Mouse (Mus musculus) forebrain, embryonic 10.5 days (tissue): Measurements from ENCODE around the gene Scnm1. TPM values are rescaled to one million over a fixed set of nuclear protein-coding genes. Genes with fewer than 3 reads are reported as not detected.
A peak's percentile ranks its signal among the peaks of the same experiment; 100 is the strongest.
"Not testable (repeated sequence)": the region's sequence is repeated elsewhere in the genome, so short reads cannot be mapped to it uniquely, and the experiment has no call there.

Experiments
- DNase-seq: peaks from one replicate; pipeline ENCODE4 v3.0.0-alpha.2; 2017; ENCODE audit warnings: low spot score; ENCODE audit errors: extremely low spot score
- H3K27ac ChIP-seq: fragments of 300-500 bp; sonication (generic); 2 replicates; pipeline ENCODE4 v1.5.1; 2016; ENCODE audit warnings: mild to moderate bottlenecking
- H3K27me3 ChIP-seq: fragments of 300-500 bp; sonication (generic); 2 replicates; pipeline ENCODE4 v1.6.1; 2016; ENCODE audit warnings: mild to moderate bottlenecking; ENCODE audit not compliant: poor library complexity, severe bottlenecking
- H3K36me3 ChIP-seq: fragments of 300-500 bp; sonication (generic); replicated peaks from 2 replicates; pipeline ENCODE4 v1.6.1; 2016; ENCODE audit warnings: mild to moderate bottlenecking, moderate library complexity
- H3K4me1 ChIP-seq: fragments of 300-500 bp; sonication (generic); 2 replicates; pipeline ENCODE4 v1.6.1; 2016
- H3K4me3 ChIP-seq: fragments of 300-500 bp; sonication (generic); 2 replicates; pipeline ENCODE4 v1.5.1; 2016; ENCODE audit warnings: mild to moderate bottlenecking, moderate library complexity
- H3K9me3 ChIP-seq: fragments of 300-500 bp; sonication (generic); 2 replicates; pipeline ENCODE4 v1.6.1; 2016; ENCODE audit warnings: mild to moderate bottlenecking, moderate library complexity
- WGBS: fragments of 180-500 bp; shearing (Covaris S2); methylation state at CpG from one replicate; pipeline ENCODE4 v1.1.7; 2016; 5-methylcytosine and 5-hydroxymethylcytosine counted together
- polyA plus RNA-seq: library from polyadenylated mRNA; unstranded; fragments of >200 nt; fragmentation: Nextera tagmentation; extraction: Ambion mirVana; gene quantifications from 2 replicates; pipeline ENCODE4 v1.2.1, GENCODE M21; 2016

The Scnm1 gene
- polyA plus RNA-seq, 1 experiment from 2014 or later, result 75.8 TPM

GRCm38 (mm10) chr3:95140795-95141194 is 7.0 kb upstream of the Scnm1 start:
- no peak for DNase-seq
- H3K27me3 ChIP-seq, result no peaks in the 10 kb centered on the region
- no peaks in the 10 kb centered on the region for H3K9me3 ChIP-seq
- no peak overlapping the region for H3K27ac ChIP-seq
- 89% methylated on average over 6 of the region's 6 CpGs for WGBS
- H3K4me1 ChIP-seq, result peaks cover 12% of the 10 kb centered on the region
- no peak overlapping the region for H3K4me3 ChIP-seq
- H3K36me3 ChIP-seq, result peaks cover 14% of the 10 kb centered on the region

GRCm38 (mm10) chr3:95140289-95140595 is 6.4 kb upstream of the Scnm1 start:
- DNase-seq, result no peak
- WGBS, result 69% methylated on average over 18 of the region's 18 CpGs
- no peaks in the 10 kb centered on the region for H3K9me3 ChIP-seq
- no peak overlapping the region for H3K27ac ChIP-seq
- peaks cover 18% of the 10 kb centered on the region for H3K4me1 ChIP-seq
- H3K4me3 ChIP-seq, result peak overlapping the region; percentile 11; the same call in 1 of the 2 replicates
- H3K27me3 ChIP-seq, result no peaks in the 10 kb centered on the region
- H3K36me3 ChIP-seq, result peaks cover 14% of the 10 kb centered on the region

GRCm38 (mm10) chr3:95139586-95140288 is 5.9 kb upstream of the Scnm1 start:
- H3K27ac ChIP-seq, result no peak overlapping the region
- H3K4me3 ChIP-seq, result peak overlapping the region; percentile 11; the same call in 1 of the 2 replicates
- no peak for DNase-seq
- H3K36me3 ChIP-seq, result peaks cover 14% of the 10 kb centered on the region
- no peaks in the 10 kb centered on the region for H3K27me3 ChIP-seq
- peaks cover 23% of the 10 kb centered on the region for H3K4me1 ChIP-seq
- WGBS, result 72% methylated on average over 25 of the region's 25 CpGs
- H3K9me3 ChIP-seq, result no peaks in the 10 kb centered on the region

- H3K36me3 ChIP-seq, result peaks cover 29% of the 10 kb centered on the region
- no peaks in the 10 kb centered on the region for H3K9me3 ChIP-seq
- H3K4me3 ChIP-seq, result no peak overlapping the region
- H3K27ac ChIP-seq, result no peak overlapping the region
- H3K4me1 ChIP-seq, result peaks cover 32% of the 10 kb centered on the region
- H3K27me3 ChIP-seq, result no peaks in the 10 kb centered on the region
- 96% methylated on average over 3 of the region's 3 CpGs for WGBS
- no peak for DNase-seq
These were observed 2.5 kb upstream of the Scnm1 start for GRCm38 (mm10) chr3:95136336-95136735.

GRCm38 (mm10) chr3:95135433-95136052 is 1.7 kb upstream of the Scnm1 start:
- Histone ChIP-seq H3K4me1 (peaks cover 32% of the 10 kb centered on the region), H3K27ac (no peak overlapping the region)
- DNase-seq, result no peak

GRCm38 (mm10) chr3:95135023-95135422 is 1.2 kb upstream of the Scnm1 start:
- H3K27ac ChIP-seq, result no peak overlapping the region
- peak overlapping the region; percentile 47 for H3K4me3 ChIP-seq
- DNase-seq, result no peak
- H3K36me3 ChIP-seq, result peaks cover 32% of the 10 kb centered on the region
- H3K9me3 ChIP-seq, result no peaks in the 10 kb centered on the region
- H3K4me1 ChIP-seq, result peaks cover 28% of the 10 kb centered on the region
- H3K27me3 ChIP-seq, result no peaks in the 10 kb centered on the region
- WGBS, result 40% methylated on average over 6 of the region's 6 CpGs

More at GRCm38 (mm10) chr3:95135433-95136052, 1.7 kb upstream of the Scnm1 start:
- 90% methylated on average over 7 of the region's 7 CpGs for whole genome bisulfite sequencing
- H3K27me3 ChIP-seq, result no peaks in the 10 kb centered on the region
- H3K4me3 ChIP-seq, result peak overlapping the region; percentile 47
- H3K9me3 ChIP-seq, result no peaks in the 10 kb centered on the region
- H3K36me3 ChIP-seq, result peaks cover 33% of the 10 kb centered on the region

GRCm38 (mm10) chr3:95134133-95134532 is 322 bp upstream of the Scnm1 start:
- DNase-seq, H3K27ac ChIP-seq, H3K9me3 ChIP-seq, H3K27me3 ChIP-seq: not testable (repeated sequence)
- peak overlapping the region; percentile 78 for H3K4me3 ChIP-seq
- peaks cover 29% of the 10 kb centered on the region for H3K4me1 ChIP-seq
- H3K36me3 ChIP-seq, result peaks cover 34% of the 10 kb centered on the region
- no CpG with 5 or more reads among the region's 12 CpGs for WGBS

- peaks cover 43% of the 10 kb centered on the region for H3K36me3 ChIP-seq
- H3K4me1 ChIP-seq, result peaks cover 31% of the 10 kb centered on the region
- peak overlapping the region; percentile 78 for H3K4me3 ChIP-seq
- no peaks in the 10 kb centered on the region for H3K9me3 ChIP-seq
- H3K27ac ChIP-seq, result peak overlapping the region; percentile 89
- H3K27me3 ChIP-seq, result no peaks in the 10 kb centered on the region
- WGBS, result 64% methylated on average over 11 of the region's 11 CpGs
- DNase-seq, result no peak
These were observed 635 bp downstream of the Scnm1 start for GRCm38 (mm10) chr3:95133176-95133575.

GRCm38 (mm10) chr3:95132389-95132788 is 1.4 kb downstream of the Scnm1 start:
- DNase-seq, H3K27me3 ChIP-seq, H3K27ac ChIP-seq, H3K9me3 ChIP-seq: not testable (repeated sequence)
- WGBS, result 85% methylated on average over 2 of the region's 2 CpGs
- H3K4me3 ChIP-seq, result peak overlapping the region; percentile 78; the same call in 1 of the 2 replicates
- peaks cover 46% of the 10 kb centered on the region for H3K36me3 ChIP-seq
- peaks cover 28% of the 10 kb centered on the region for H3K4me1 ChIP-seq

GRCm38 (mm10) chr3:95130081-95130480 is 3.7 kb downstream of the Scnm1 start:
- H3K4me1 ChIP-seq, result peaks cover 17% of the 10 kb centered on the region
- no peaks in the 10 kb centered on the region for H3K9me3 ChIP-seq
- H3K27ac ChIP-seq, result no peak overlapping the region
- H3K27me3 ChIP-seq, result no peaks in the 10 kb centered on the region
- 87% methylated on average over 5 of the region's 5 CpGs for WGBS
- H3K36me3 ChIP-seq, result peaks cover 50% of the 10 kb centered on the region
- DNase-seq, result no peak
- no peak overlapping the region for H3K4me3 ChIP-seq

GRCm38 (mm10) chr3:95129226-95129651 is 4.6 kb downstream of the Scnm1 start:
- H3K27me3 ChIP-seq, result no peaks in the 10 kb centered on the region
- peaks cover 17% of the 10 kb centered on the region for H3K4me1 ChIP-seq
- no peaks in the 10 kb centered on the region for H3K9me3 ChIP-seq
- H3K4me3 ChIP-seq, result no peak overlapping the region
- peaks cover 50% of the 10 kb centered on the region for H3K36me3 ChIP-seq
- 0 out of 2 replicates have a peak overlapping the region, but pooled peaks have one; percentile 4 for H3K27ac ChIP-seq
- DNase-seq, result no peak
- 61% methylated on average over 6 of the region's 6 CpGs for WGBS

- H3K4me1 ChIP-seq, result 0 out of 2 replicates have a peak, but pooled peaks cover 7% of the 10 kb centered on the region
- H3K27me3 ChIP-seq, result no peaks in the 10 kb centered on the region
- no peak for DNase-seq
- 61% methylated on average over 5 of the region's 5 CpGs for WGBS
- no peaks in the 10 kb centered on the region for H3K9me3 ChIP-seq
- H3K4me3 ChIP-seq, result no peak overlapping the region
- no peak overlapping the region for H3K27ac ChIP-seq
- peaks cover 61% of the 10 kb centered on the region for H3K36me3 ChIP-seq
These were observed 8.8 kb downstream of the Scnm1 start for GRCm38 (mm10) chr3:95124972-95125371.

- Histone ChIP-seq H3K9me3 (no peaks in the 10 kb centered on the region), H3K27me3 (no peaks in the 10 kb centered on the region), H3K27ac (no peak within 1 kb of the TSS), H3K4me1 (0 out of 2 replicates have a peak, but pooled peaks cover 7% of the 10 kb centered on the region), H3K36me3 (peaks cover 61% of the 10 kb centered on the region), H3K4me3 (no peak within 1 kb of the TSS)
- no peak for DNase-seq
- 75% methylated on average over 6 of the region's 6 CpGs for WGBS
These were observed 9.6 kb downstream of the Scnm1 start, which contains the start of gene Tmod4 for GRCm38 (mm10) chr3:95124246-95124645. Gene Tmod4 (plus strand): TSS chr3:95124476.
